Mouse (Mus musculus) hindbrain, embryonic 14.5 days (tissue): Measurements from ENCODE around the gene Mrap. TPM values are rescaled to one million over a fixed set of nuclear protein-coding genes. Genes with fewer than 3 reads are reported as not detected.

ENCODE experiments used
- ATAC-seq: fragments of 200-750 bp; cut with Nextera tagmentation; 2 replicates; pipeline ENCODE4 v1.8.0; 2017; ENCODE audit warnings: moderate number of reproducible peaks, mild to moderate bottlenecking, moderate TSS enrichment, moderate library complexity; ENCODE audit not compliant: low FRiP score
- DNase-seq: peaks from one replicate; pipeline ENCODE4 v3.0.0-alpha.2; 2015; ENCODE audit warnings: low spot score
- H3K27ac ChIP-seq: fragments of 300-500 bp; sonication (generic); 2 replicates; pipeline ENCODE4 v1.5.1; 2014; ENCODE audit warnings: mild to moderate bottlenecking, moderate library complexity
- H3K27me3 ChIP-seq: fragments of 300-500 bp; sonication (generic); 2 replicates; pipeline ENCODE4 v1.6.1; 2014; ENCODE audit warnings: mild to moderate bottlenecking, low read length, mixed read lengths; ENCODE audit not compliant: control insufficient read depth, insufficient read depth
- H3K36me3 ChIP-seq: fragments of 300-500 bp; sonication (generic); replicated peaks from 2 replicates; pipeline ENCODE4 v1.6.1; 2014; ENCODE audit not compliant: control insufficient read depth, insufficient read depth
- H3K4me1 ChIP-seq: fragments of 300-500 bp; sonication (generic); replicated peaks from 2 replicates; pipeline ENCODE4 v1.6.1; 2014; ENCODE audit warnings: antibody characterized with exemption, low read length, mixed read lengths; ENCODE audit not compliant: control insufficient read depth, insufficient read depth
- H3K4me2 ChIP-seq: fragments of 300-500 bp; sonication (generic); replicated peaks from 2 replicates; pipeline ENCODE4 v1.6.1; 2014; ENCODE audit warnings: mild to moderate bottlenecking, moderate library complexity
- H3K4me3 ChIP-seq: fragments of 300-500 bp; sonication (generic); replicated peaks from 2 replicates; pipeline ENCODE4 v1.5.1; 2014; ENCODE audit warnings: mild to moderate bottlenecking, low read length
- H3K9ac ChIP-seq: fragments of 300-500 bp; sonication (generic); 2 replicates; pipeline ENCODE4 v1.6.1; 2014
- H3K9me3 ChIP-seq: fragments of 300-500 bp; sonication (generic); 2 replicates; pipeline ENCODE4 v1.6.1; 2016; ENCODE audit warnings: low read length; ENCODE audit not compliant: control insufficient read depth
- WGBS: fragments of 180-500 bp; shearing (Covaris S2); extraction: QIAGEN DNeasy Blood & Tissue Kit; methylation state at CpG from one replicate; pipeline ENCODE4 v1.1.7; 2014; 5-methylcytosine and 5-hydroxymethylcytosine counted together
- polyA plus RNA-seq: library from polyadenylated mRNA; unstranded; fragments of >200 nt; fragmentation: Nextera tagmentation; extraction: Ambion mirVana; gene quantifications from 2 replicates; pipeline ENCODE4 v1.2.1, GENCODE M21; 2014

Gene Mrap
- polyA plus RNA-seq, 1 experiment from 2014 or later, result 0.20 TPM

- ATAC-seq (no peak), DNase-seq (no peak)
- Histone ChIP-seq H3K9ac (no peak overlapping the region), H3K9me3 (no peaks in the 10 kb centered on the region), H3K27ac (no peak overlapping the region), H3K27me3 (no peaks in the 10 kb centered on the region), H3K4me1 (no peaks in the 10 kb centered on the region), H3K36me3 (peaks cover 86% of the 10 kb centered on the region), H3K4me2 (no peak overlapping the region), H3K4me3 (no peak overlapping the region)
- WGBS, result 86% methylated on average over 8 of the region's 8 CpGs
These were observed 60.4 kb downstream of the Mrap start for GRCm38 (mm10) chr16:90798446-90798845.

- Histone ChIP-seq H3K27me3 (no peaks in the 10 kb centered on the region), H3K27ac (no peak overlapping the region), H3K9ac (no peak overlapping the region), H3K9me3 (no peaks in the 10 kb centered on the region), H3K4me3 (no peak overlapping the region), H3K4me2 (no peak overlapping the region), H3K36me3 (peaks cover 86% of the 10 kb centered on the region), H3K4me1 (no peaks in the 10 kb centered on the region)
- ATAC-seq, result no peak
- 90% methylated on average over 5 of the region's 5 CpGs for WGBS
- no peak for DNase-seq
These were observed 60.8 kb downstream of the Mrap start for GRCm38 (mm10) chr16:90798848-90799247.

Other genes starting within 250 kb of the Mrap start
- gene Mis18a, start 10.8 kb upstream of the Mrap start, polyA plus RNA-seq, result 25.8 and 29.9 TPM in 2 replicates
- 9.9 and 11.6 TPM in 2 replicates for gene Urb1, start 72.2 kb downstream of the Mrap start, polyA plus RNA-seq
- 3.1 and 3.4 TPM in 2 replicates for gene Eva1c, start 88.5 kb downstream of the Mrap start, polyA plus RNA-seq
- gene Cfap298, start 196.9 kb downstream of the Mrap start, polyA plus RNA-seq, result 49.8 and 54.0 TPM in 2 replicates